Mouse (Mus musculus): ENCODE measurements around the gene Dusp3. TPM values are rescaled to one million over a fixed set of nuclear protein-coding genes. Genes with fewer than 3 reads are reported as not detected.

Gene Dusp3
- polyA plus RNA-seq, 1 experiment: 32.0 TPM

- Histone ChIP-seq H3K79me2 (ENCODE audit: control insufficient read depth, insufficient read depth) (peaks cover 24% of the 10 kb centered on the region), H3K79me3 (ENCODE audit: low read depth) (peaks cover 14% of the 10 kb centered on the region), H3K36me3 (ENCODE audit: control insufficient read depth, insufficient read depth) (peaks cover 47% of the 10 kb centered on the region), H3K27me3 (ENCODE audit: control insufficient read depth, insufficient read depth, insufficient read length) (no peaks in the 10 kb centered on the region), H3ac (ENCODE audit: control insufficient read depth, insufficient read length, low read depth) (no peak overlapping the region), H3K4me3 (ENCODE audit: insufficient read depth, poor library complexity, severe bottlenecking) (no peak overlapping the region)
- no peak for TF ChIP-seq MAX (IDR thresholded peaks at IDR 0.05)
- TF ChIP-seq MYOG (IDR thresholded peaks at IDR 0.05; ENCODE audit: control insufficient read depth, extremely low read depth, insufficient read length): no peak
- TF ChIP-seq CEBPB (IDR thresholded peaks at IDR 0.05; ENCODE audit: low read depth): no peak
- no peak for TF ChIP-seq CTCF (IDR thresholded peaks at IDR 0.05; ENCODE audit: control insufficient read depth, insufficient read depth, insufficient read length)
- TF ChIP-seq USF1 (IDR thresholded peaks at IDR 0.05; ENCODE audit: low read depth): no peak
- no peak for TF ChIP-seq FOSL1 (IDR thresholded peaks at IDR 0.05; ENCODE audit: insufficient read depth, low read length, poor library complexity, severe bottlenecking)
- TF ChIP-seq MYOD1 (IDR thresholded peaks at IDR 0.05; ENCODE audit: control insufficient read depth, insufficient read length, low read depth): no peak
These were observed 7.7 kb downstream of the Dusp3 start for GRCm38 (mm10) chr11:101979140-101979539.

- Histone ChIP-seq H3K36me3 (ENCODE audit: control insufficient read depth, insufficient read depth) (peaks cover 53% of the 10 kb centered on the region), H3K79me2 (ENCODE audit: control insufficient read depth, insufficient read depth) (peaks cover 5% of the 10 kb centered on the region), H3K79me3 (ENCODE audit: low read depth) (no peaks in the 10 kb centered on the region), H3K4me3 (ENCODE audit: insufficient read depth, poor library complexity, severe bottlenecking) (no peak overlapping the region), H3ac (ENCODE audit: control insufficient read depth, insufficient read length, low read depth) (no peak overlapping the region), H3K27me3 (ENCODE audit: control insufficient read depth, insufficient read depth, insufficient read length) (no peaks in the 10 kb centered on the region)
- TF ChIP-seq FOSL1 (IDR thresholded peaks at IDR 0.05; ENCODE audit: insufficient read depth, low read length, poor library complexity, severe bottlenecking): no peak
- no peak for TF ChIP-seq USF1 (IDR thresholded peaks at IDR 0.05; ENCODE audit: low read depth)
- no peak for TF ChIP-seq CTCF (IDR thresholded peaks at IDR 0.05; ENCODE audit: control insufficient read depth, insufficient read depth, insufficient read length)
- TF ChIP-seq MYOD1 (IDR thresholded peaks at IDR 0.05; ENCODE audit: control insufficient read depth, insufficient read length, low read depth): no peak
- TF ChIP-seq MAX (IDR thresholded peaks at IDR 0.05): no peak
- TF ChIP-seq MYOG (IDR thresholded peaks at IDR 0.05; ENCODE audit: control insufficient read depth, extremely low read depth, insufficient read length): no peak
- TF ChIP-seq CEBPB (IDR thresholded peaks at IDR 0.05; ENCODE audit: low read depth): no peak
These were observed 9.9 kb downstream of the Dusp3 start for GRCm38 (mm10) chr11:101976949-101977348.

- Histone ChIP-seq H3K79me2 (ENCODE audit: control insufficient read depth, insufficient read depth) (no peaks in the 10 kb centered on the region), H3K4me3 (ENCODE audit: insufficient read depth, poor library complexity, severe bottlenecking) (no peak overlapping the region), H3K79me3 (ENCODE audit: low read depth) (no peaks in the 10 kb centered on the region), H3K36me3 (ENCODE audit: control insufficient read depth, insufficient read depth) (peaks cover 36% of the 10 kb centered on the region), H3K27me3 (ENCODE audit: control insufficient read depth, insufficient read depth, insufficient read length) (no peaks in the 10 kb centered on the region), H3ac (ENCODE audit: control insufficient read depth, insufficient read length, low read depth) (no peak overlapping the region)
- TF ChIP-seq FOSL1 (IDR thresholded peaks at IDR 0.05; ENCODE audit: insufficient read depth, low read length, poor library complexity, severe bottlenecking) (no peak), CTCF (IDR thresholded peaks at IDR 0.05; ENCODE audit: control insufficient read depth, insufficient read depth, insufficient read length) (no peak), MAX (IDR thresholded peaks at IDR 0.05) (no peak), CEBPB (IDR thresholded peaks at IDR 0.05; ENCODE audit: low read depth) (no peak), MYOG (IDR thresholded peaks at IDR 0.05; ENCODE audit: control insufficient read depth, extremely low read depth, insufficient read length) (no peak), USF1 (IDR thresholded peaks at IDR 0.05; ENCODE audit: low read depth) (no peak), MYOD1 (IDR thresholded peaks at IDR 0.05; ENCODE audit: control insufficient read depth, insufficient read length, low read depth) (no peak)
These were observed 11.9 kb downstream of the Dusp3 start for GRCm38 (mm10) chr11:101974923-101975322.

GRCm38 (mm10) chr11:101974181-101974580 lies 12.6 kb downstream of the Dusp3 start:
- H3K36me3 ChIP-seq (ENCODE audit: control insufficient read depth, insufficient read depth): peaks cover 29% of the 10 kb centered on the region
- H3K79me2 ChIP-seq (ENCODE audit: control insufficient read depth, insufficient read depth): no peaks in the 10 kb centered on the region
- no peak overlapping the region for H3ac ChIP-seq (ENCODE audit: control insufficient read depth, insufficient read length, low read depth)
- H3K79me3 ChIP-seq (ENCODE audit: low read depth): no peaks in the 10 kb centered on the region
- H3K27me3 ChIP-seq (ENCODE audit: control insufficient read depth, insufficient read depth, insufficient read length): no peaks in the 10 kb centered on the region
- H3K4me3 ChIP-seq (ENCODE audit: insufficient read depth, poor library complexity, severe bottlenecking): no peak overlapping the region
- TF ChIP-seq CTCF (IDR thresholded peaks at IDR 0.05; ENCODE audit: control insufficient read depth, insufficient read depth, insufficient read length): no peak
- no peak for TF ChIP-seq CEBPB (IDR thresholded peaks at IDR 0.05; ENCODE audit: low read depth)
- TF ChIP-seq MYOD1 (IDR thresholded peaks at IDR 0.05; ENCODE audit: control insufficient read depth, insufficient read length, low read depth): no peak
- TF ChIP-seq USF1 (IDR thresholded peaks at IDR 0.05; ENCODE audit: low read depth): no peak
- TF ChIP-seq FOSL1 (IDR thresholded peaks at IDR 0.05; ENCODE audit: insufficient read depth, low read length, poor library complexity, severe bottlenecking): no peak
- no peak for TF ChIP-seq MAX (IDR thresholded peaks at IDR 0.05)
- TF ChIP-seq MYOG (IDR thresholded peaks at IDR 0.05; ENCODE audit: control insufficient read depth, extremely low read depth, insufficient read length): no peak

GRCm38 (mm10) chr11:101973496-101973895 lies 13.3 kb downstream of the Dusp3 start:
- TF ChIP-seq USF1 (IDR thresholded peaks at IDR 0.05; ENCODE audit: low read depth): no peak
- TF ChIP-seq MYOD1 (IDR thresholded peaks at IDR 0.05; ENCODE audit: control insufficient read depth, insufficient read length, low read depth): no peak
- no peak for TF ChIP-seq MAX (IDR thresholded peaks at IDR 0.05)
- no peak for TF ChIP-seq CEBPB (IDR thresholded peaks at IDR 0.05; ENCODE audit: low read depth)
- no peak for TF ChIP-seq CTCF (IDR thresholded peaks at IDR 0.05; ENCODE audit: control insufficient read depth, insufficient read depth, insufficient read length)
- no peak for TF ChIP-seq FOSL1 (IDR thresholded peaks at IDR 0.05; ENCODE audit: insufficient read depth, low read length, poor library complexity, severe bottlenecking)
- TF ChIP-seq MYOG (IDR thresholded peaks at IDR 0.05; ENCODE audit: control insufficient read depth, extremely low read depth, insufficient read length): no peak
- Histone ChIP-seq H3K79me3 (ENCODE audit: low read depth) (no peaks in the 10 kb centered on the region), H3ac (ENCODE audit: control insufficient read depth, insufficient read length, low read depth) (no peak overlapping the region), H3K27me3 (ENCODE audit: control insufficient read depth, insufficient read depth, insufficient read length) (peaks cover under 1% of the 10 kb centered on the region), H3K79me2 (ENCODE audit: control insufficient read depth, insufficient read depth) (no peaks in the 10 kb centered on the region), H3K36me3 (ENCODE audit: control insufficient read depth, insufficient read depth) (peaks cover 24% of the 10 kb centered on the region), H3K4me3 (ENCODE audit: insufficient read depth, poor library complexity, severe bottlenecking) (no peak overlapping the region)

GRCm38 (mm10) chr11:101972651-101973050 lies 14.2 kb downstream of the Dusp3 start:
- no peaks in the 10 kb centered on the region for H3K79me3 ChIP-seq (ENCODE audit: low read depth)
- TF ChIP-seq FOSL1 (IDR thresholded peaks at IDR 0.05; ENCODE audit: insufficient read depth, low read length, poor library complexity, severe bottlenecking): no peak
- TF ChIP-seq USF1 (IDR thresholded peaks at IDR 0.05; ENCODE audit: low read depth): no peak
- no peak for TF ChIP-seq MYOD1 (IDR thresholded peaks at IDR 0.05; ENCODE audit: control insufficient read depth, insufficient read length, low read depth)
- TF ChIP-seq CEBPB (IDR thresholded peaks at IDR 0.05; ENCODE audit: low read depth): no peak
- no peak for TF ChIP-seq MYOG (IDR thresholded peaks at IDR 0.05; ENCODE audit: control insufficient read depth, extremely low read depth, insufficient read length)
- no peak for TF ChIP-seq MAX (IDR thresholded peaks at IDR 0.05)
- TF ChIP-seq CTCF (IDR thresholded peaks at IDR 0.05; ENCODE audit: control insufficient read depth, insufficient read depth, insufficient read length): no peak

More at GRCm38 (mm10) chr11:101972651-101973050, 14.2 kb downstream of the Dusp3 start:
- Histone ChIP-seq H3ac (ENCODE audit: control insufficient read depth, insufficient read length, low read depth) (no peak overlapping the region), H3K4me3 (ENCODE audit: insufficient read depth, poor library complexity, severe bottlenecking) (no peak overlapping the region), H3K36me3 (ENCODE audit: control insufficient read depth, insufficient read depth) (peaks cover 21% of the 10 kb centered on the region), H3K79me2 (ENCODE audit: control insufficient read depth, insufficient read depth) (no peaks in the 10 kb centered on the region), H3K27me3 (ENCODE audit: control insufficient read depth, insufficient read depth, insufficient read length) (peaks cover 9% of the 10 kb centered on the region)
